Mouse (Mus musculus) cerebellum, adult (tissue): ENCODE data around the gene Atp2a1.

Source experiments
- ATAC-seq: cut with Nextera tagmentation; 2 replicates; pipeline ENCODE4 v1.9.2; 2017; ENCODE audit warnings: mild to moderate bottlenecking, moderate library complexity, mixed read lengths; ENCODE audit not compliant: insufficient number of reproducible peaks, low FRiP score, low TSS enrichment

Gene Atp2a1

GRCm38 (mm10) chr7:126455242-126455641, 7.7 kb downstream of the Atp2a1 start:
- ATAC-seq, result no peak

- ATAC-seq, result no peak
Observed at GRCm38 (mm10) chr7:126453861-126454260, 9.0 kb downstream of the Atp2a1 start.

GRCm38 (mm10) chr7:126452244-126452643, 10.7 kb downstream of the Atp2a1 start:
- no peak for ATAC-seq

GRCm38 (mm10) chr7:126450641-126451040, 12.3 kb downstream of the Atp2a1 start:
- ATAC-seq, result no peak

GRCm38 (mm10) chr7:126449991-126450390, 12.9 kb downstream of the Atp2a1 start:
- no peak for ATAC-seq

- no peak for ATAC-seq
Observed at GRCm38 (mm10) chr7:126448481-126448880, 14.4 kb downstream of the Atp2a1 start.

- ATAC-seq, result no peak
Observed at GRCm38 (mm10) chr7:126446217-126446616, 16.7 kb downstream of the Atp2a1 start.

GRCm38 (mm10) chr7:126445104-126445815, 17.6 kb downstream of the Atp2a1 start:
- no peak for ATAC-seq

- no peak for ATAC-seq
Observed at GRCm38 (mm10) chr7:126444536-126444935, 18.4 kb downstream of the Atp2a1 start.

- ATAC-seq, result no peak
Observed at GRCm38 (mm10) chr7:126443997-126444396, 18.9 kb downstream of the Atp2a1 start.

- ATAC-seq, result no peak
Observed at GRCm38 (mm10) chr7:126440134-126440533, 22.8 kb downstream of the Atp2a1 start.

- no peak for ATAC-seq
Observed at GRCm38 (mm10) chr7:126436851-126437250, 26.1 kb downstream of the Atp2a1 start.

GRCm38 (mm10) chr7:126435801-126436200, 27.1 kb downstream of the Atp2a1 start:
- ATAC-seq, result no peak

GRCm38 (mm10) chr7:126434726-126435125, 28.2 kb downstream of the Atp2a1 start:
- no peak for ATAC-seq

GRCm38 (mm10) chr7:126430167-126430566, 32.7 kb downstream of the Atp2a1 start:
- no peak for ATAC-seq

- 0 out of 2 replicates have a peak, but pooled peaks have one; percentile 37 for ATAC-seq
Observed at GRCm38 (mm10) chr7:126429503-126429898, 33.4 kb downstream of the Atp2a1 start.

GRCm38 (mm10) chr7:126428631-126429502, 34.0 kb downstream of the Atp2a1 start, which contains the start of gene Rabep2:
Gene Rabep2 (plus strand): TSS chr7:126428759.
- peak; percentile 87 for ATAC-seq

- ATAC-seq, result no peak
Observed at GRCm38 (mm10) chr7:126428154-126428553, 34.8 kb downstream of the Atp2a1 start.

GRCm38 (mm10) chr7:126427323-126427860, 35.5 kb downstream of the Atp2a1 start:
- no peak for ATAC-seq

GRCm38 (mm10) chr7:126424161-126424560, 38.7 kb downstream of the Atp2a1 start:
- no peak for ATAC-seq

GRCm38 (mm10) chr7:126421756-126422155, 41.2 kb downstream of the Atp2a1 start:
- ATAC-seq, result no peak
